Mouse (Mus musculus): ENCODE data around the gene Grid2ip. TPM values are rescaled to one million over a fixed set of nuclear protein-coding genes. Genes with fewer than 3 reads are reported as not detected.
A peak's percentile ranks its signal among the peaks of the same experiment; 100 is the strongest.

The Grid2ip gene
- polyA plus RNA-seq, 1 experiment from 2014 or later, result 0.78 TPM

GRCm38 (mm10) chr5:143334418-143335088 lies 22.6 kb upstream of the Grid2ip start:
- H3K36me3 ChIP-seq, result no peaks in the 10 kb centered on the region

GRCm38 (mm10) chr5:143335089-143335460 lies 22.1 kb upstream of the Grid2ip start:
- no peak for ATAC-seq (ENCODE audit: low FRiP score, low read depth)
- Histone ChIP-seq H3K9me3 (no peaks in the 10 kb centered on the region), H3K4me1 (peaks cover 2% of the 10 kb centered on the region), H3K27me3 (no peaks in the 10 kb centered on the region), H3K36me3 (no peaks in the 10 kb centered on the region), H3K4me2 (replicated peaks) (no peak overlapping the region), H3K27ac (no peak overlapping the region), H3K4me3 (no peak overlapping the region), H3K9ac (no peak overlapping the region)
- WGBS, result 82% methylated on average over 7 of the region's 7 CpGs

More at GRCm38 (mm10) chr5:143334418-143335088, 22.6 kb upstream of the Grid2ip start:
- Histone ChIP-seq H3K9me3 (no peaks in the 10 kb centered on the region), H3K4me2 (replicated peaks) (no peak overlapping the region), H3K27me3 (no peaks in the 10 kb centered on the region), H3K4me3 (no peak overlapping the region), H3K9ac (no peak overlapping the region), H3K4me1 (peaks cover 7% of the 10 kb centered on the region), H3K27ac (no peak overlapping the region)
- no peak for ATAC-seq (ENCODE audit: low FRiP score, low read depth)
- WGBS, result 66% methylated on average over 14 of the region's 14 CpGs

GRCm38 (mm10) chr5:143336559-143336958 lies 20.6 kb upstream of the Grid2ip start:
- no peaks in the 10 kb centered on the region for H3K4me1 ChIP-seq
- no peak overlapping the region for H3K4me2 ChIP-seq (replicated peaks)
- no peaks in the 10 kb centered on the region for H3K9me3 ChIP-seq
- ATAC-seq (ENCODE audit: low FRiP score, low read depth), result no peak
- no peaks in the 10 kb centered on the region for H3K36me3 ChIP-seq
- WGBS, result 67% methylated on average over 6 of the region's 6 CpGs
- H3K4me3 ChIP-seq, result no peak overlapping the region
- H3K27me3 ChIP-seq, result no peaks in the 10 kb centered on the region
- H3K9ac ChIP-seq, result no peak overlapping the region
- H3K27ac ChIP-seq, result no peak overlapping the region

GRCm38 (mm10) chr5:143339603-143340002 lies 17.5 kb upstream of the Grid2ip start:
- no peak overlapping the region for H3K9ac ChIP-seq
- no peaks in the 10 kb centered on the region for H3K36me3 ChIP-seq
- no peak overlapping the region for H3K27ac ChIP-seq
- H3K4me2 ChIP-seq (replicated peaks), result no peak overlapping the region
- H3K4me1 ChIP-seq, result no peaks in the 10 kb centered on the region
- WGBS, result 52% methylated on average over 6 of the region's 6 CpGs
- H3K9me3 ChIP-seq, result no peaks in the 10 kb centered on the region
- ATAC-seq (ENCODE audit: low FRiP score, low read depth), result no peak
- no peaks in the 10 kb centered on the region for H3K27me3 ChIP-seq
- H3K4me3 ChIP-seq, result no peak overlapping the region

DNA sequence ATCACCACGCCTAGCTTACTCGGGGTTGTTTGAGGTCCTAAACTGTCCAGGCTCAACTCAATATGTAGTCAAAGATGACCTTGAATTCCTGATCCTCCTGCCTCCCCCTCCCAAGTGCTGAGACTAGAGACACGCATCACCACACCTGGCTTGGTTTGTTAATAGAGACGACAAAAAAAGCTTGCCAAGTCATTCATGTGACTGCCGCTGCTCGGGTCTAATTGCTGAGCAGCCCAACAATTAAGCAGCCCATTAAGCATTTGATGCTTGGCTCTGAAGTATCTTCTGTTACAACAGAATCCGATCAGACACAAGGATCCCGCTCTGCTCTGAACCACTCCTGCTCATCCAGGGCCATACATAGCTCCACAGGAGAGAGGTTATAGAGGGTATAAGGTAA lies 10.8 kb upstream of the Grid2ip start:
- H3K4me3 ChIP-seq, result no peak overlapping the region
- peaks cover 9% of the 10 kb centered on the region for H3K9me3 ChIP-seq
- H3K36me3 ChIP-seq, result no peaks in the 10 kb centered on the region
- ATAC-seq (ENCODE audit: low FRiP score, low read depth), result no peak
- no peak overlapping the region for H3K9ac ChIP-seq
- H3K27ac ChIP-seq, result no peak overlapping the region
- no peaks in the 10 kb centered on the region for H3K4me1 ChIP-seq
- 71% methylated on average over 8 of the region's 8 CpGs for WGBS
- H3K27me3 ChIP-seq, result no peaks in the 10 kb centered on the region
- H3K4me2 ChIP-seq (replicated peaks), result no peak overlapping the region

DNA sequence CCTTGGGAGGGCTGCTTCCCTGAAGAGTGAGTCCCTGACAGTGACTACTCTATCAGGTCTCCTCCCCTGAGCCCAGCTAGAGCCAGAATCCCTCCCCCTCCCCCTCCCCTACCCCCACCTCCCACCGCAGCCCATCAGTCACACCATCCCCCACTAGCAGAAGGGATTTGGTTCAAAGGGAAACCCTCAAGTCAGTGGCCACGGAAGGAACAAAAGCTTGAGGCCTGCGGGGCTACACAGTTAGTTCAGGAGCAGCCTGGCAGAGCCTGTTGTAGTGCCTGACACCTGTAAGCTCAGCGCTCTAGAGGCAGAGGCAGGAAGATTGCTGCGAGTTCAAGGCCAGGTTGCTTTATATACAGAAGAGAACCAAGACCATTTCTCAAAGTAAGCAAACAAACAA lies 1.1 kb upstream of the Grid2ip start:
- Histone ChIP-seq H3K36me3 (no peaks in the 10 kb centered on the region), H3K9ac (no peak overlapping the region), H3K27me3 (peaks cover 57% of the 10 kb centered on the region), H3K27ac (no peak overlapping the region), H3K4me1 (peaks cover 6% of the 10 kb centered on the region), H3K9me3 (peaks cover 6% of the 10 kb centered on the region; the same call in 1 of the 2 replicates), H3K4me3 (no peak overlapping the region), H3K4me2 (replicated peaks) (no peak overlapping the region)
- no peak for ATAC-seq (ENCODE audit: low FRiP score, low read depth)
- 34% methylated on average over 5 of the region's 5 CpGs for WGBS

DNA sequence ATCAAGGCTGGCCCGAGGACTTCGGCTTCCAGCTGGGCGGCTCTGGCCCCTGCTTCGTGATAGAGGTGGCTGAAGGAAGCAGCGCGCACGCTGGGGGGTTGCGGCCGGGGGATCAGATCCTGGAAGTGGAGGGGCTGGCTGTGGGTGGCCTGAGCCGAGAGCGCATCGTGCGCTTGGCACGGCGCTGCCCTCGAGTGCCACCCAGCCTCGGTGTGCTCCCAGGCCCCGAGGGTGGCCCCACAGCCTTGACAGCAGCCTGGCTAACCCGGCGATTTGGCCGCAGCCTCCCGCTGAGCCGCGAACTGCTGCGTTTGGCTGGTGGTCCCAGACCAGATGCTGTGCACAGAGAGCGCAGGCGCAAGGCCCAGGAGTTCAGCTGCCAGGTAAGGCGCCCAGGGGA lies 426 bp downstream of the Grid2ip start:
- no peak overlapping the region for H3K27ac ChIP-seq
- no peaks in the 10 kb centered on the region for H3K36me3 ChIP-seq
- H3K9ac ChIP-seq, result peak overlapping the region; percentile 54
- ATAC-seq (ENCODE audit: low FRiP score, low read depth), result no peak
- peaks cover 6% of the 10 kb centered on the region for H3K4me1 ChIP-seq
- peaks cover 5% of the 10 kb centered on the region; the same call in 1 of the 2 replicates for H3K9me3 ChIP-seq
- 3% methylated on average over 27 of the region's 28 CpGs for WGBS
- peak overlapping the region; percentile 34 for H3K4me3 ChIP-seq
- peak overlapping the region; percentile 60 for H3K4me2 ChIP-seq (replicated peaks)
- peaks cover 62% of the 10 kb centered on the region for H3K27me3 ChIP-seq

DNA sequence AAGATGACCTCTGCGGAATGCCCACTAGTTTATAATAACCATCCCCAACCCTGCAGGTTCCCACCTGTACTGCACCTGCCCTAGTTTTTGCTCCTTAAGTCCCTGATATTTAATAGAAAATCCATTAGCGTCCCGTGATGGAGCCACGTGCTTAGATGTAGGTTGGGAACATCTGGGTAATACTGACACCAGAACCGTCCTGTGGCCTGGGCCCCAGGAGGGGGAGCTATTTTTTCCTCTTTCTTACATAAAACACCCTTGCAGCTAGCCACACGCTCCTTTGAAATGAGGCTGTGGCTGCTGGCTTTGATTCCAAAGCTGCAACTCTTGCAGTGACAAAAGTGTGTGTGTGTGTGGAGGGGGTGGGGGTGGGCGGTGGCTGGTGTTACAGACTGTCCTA lies 2.1 kb downstream of the Grid2ip start:
- H3K4me3 ChIP-seq, result no peak overlapping the region
- H3K9ac ChIP-seq, result no peak overlapping the region
- no peaks in the 10 kb centered on the region for H3K36me3 ChIP-seq
- no peak for ATAC-seq (ENCODE audit: low FRiP score, low read depth)
- 37% methylated on average over 7 of the region's 7 CpGs for WGBS
- no peaks in the 10 kb centered on the region for H3K9me3 ChIP-seq
- peaks cover 77% of the 10 kb centered on the region for H3K27me3 ChIP-seq
- no peak overlapping the region for H3K4me2 ChIP-seq (replicated peaks)
- peaks cover 17% of the 10 kb centered on the region for H3K4me1 ChIP-seq
- H3K27ac ChIP-seq, result no peak overlapping the region

- no peak overlapping the region for H3K4me3 ChIP-seq
- no peaks in the 10 kb centered on the region for H3K36me3 ChIP-seq
- WGBS, result 52% methylated on average over 5 of the region's 5 CpGs
- H3K4me1 ChIP-seq, result peaks cover 22% of the 10 kb centered on the region
- no peak overlapping the region for H3K27ac ChIP-seq
- H3K27me3 ChIP-seq, result peaks cover 78% of the 10 kb centered on the region
- H3K9me3 ChIP-seq, result no peaks in the 10 kb centered on the region
- H3K9ac ChIP-seq, result no peak overlapping the region
- H3K4me2 ChIP-seq (replicated peaks), result no peak overlapping the region
- no peak for ATAC-seq (ENCODE audit: low FRiP score, low read depth)
These were observed 2.9 kb downstream of the Grid2ip start for GRCm38 (mm10) chr5:143360000-143360399.

- Histone ChIP-seq H3K27ac (no peak overlapping the region), H3K4me2 (replicated peaks) (no peak overlapping the region), H3K9me3 (no peaks in the 10 kb centered on the region), H3K9ac (no peak overlapping the region), H3K4me3 (no peak overlapping the region), H3K27me3 (peaks cover 80% of the 10 kb centered on the region), H3K4me1 (peaks cover 22% of the 10 kb centered on the region), H3K36me3 (no peaks in the 10 kb centered on the region)
- ATAC-seq (ENCODE audit: low FRiP score, low read depth), result no peak
- 53% methylated on average over 7 of the region's 7 CpGs for WGBS
These were observed 4.3 kb downstream of the Grid2ip start for GRCm38 (mm10) chr5:143361428-143361827.

- Histone ChIP-seq H3K4me3 (peak overlapping the region; percentile 51), H3K36me3 (no peaks in the 10 kb centered on the region), H3K27me3 (peaks cover 74% of the 10 kb centered on the region), H3K4me2 (replicated peaks) (peak overlapping the region; percentile 93), H3K9ac (peak overlapping the region; percentile 67), H3K27ac (no peak overlapping the region), H3K9me3 (no peaks in the 10 kb centered on the region), H3K4me1 (peaks cover 15% of the 10 kb centered on the region)
- WGBS, result under 1% methylated on average over 47 of the region's 47 CpGs
- ATAC-seq (ENCODE audit: low FRiP score, low read depth), result peak; percentile 64; the same call in 1 of the 2 replicates
These were observed 6.8 kb downstream of the Grid2ip start for GRCm38 (mm10) chr5:143363678-143364615.

- Histone ChIP-seq H3K9me3 (no peaks in the 10 kb centered on the region), H3K36me3 (no peaks in the 10 kb centered on the region), H3K4me2 (replicated peaks) (no peak overlapping the region), H3K4me3 (no peak overlapping the region), H3K9ac (no peak overlapping the region), H3K4me1 (peaks cover 24% of the 10 kb centered on the region), H3K27ac (no peak overlapping the region), H3K27me3 (peaks cover 93% of the 10 kb centered on the region)
- WGBS, result 79% methylated on average over 3 of the region's 3 CpGs
- ATAC-seq (ENCODE audit: low FRiP score, low read depth), result no peak
These were observed 10.8 kb downstream of the Grid2ip start for GRCm38 (mm10) chr5:143367931-143368330.

All from limb, embryonic 13.5 days (tissue).